Mouse (Mus musculus) embryonic fibroblast, embryonic 13.5 days (primary cell): ENCODE results near the gene Zscan20.

Source experiments
- CTCF ChIP-seq: IDR thresholded peaks from 2 replicates; pipeline ENCODE4 v1.5.1; 2011; ENCODE audit warnings: mild to moderate bottlenecking, control low read depth, low read length, moderate library complexity, borderline replicate concordance; ENCODE audit not compliant: insufficient read depth
- POLR2A ChIP-seq: IDR thresholded peaks from 2 replicates; pipeline ENCODE4 v1.6.1; 2011; ENCODE audit warnings: low read depth, mild to moderate bottlenecking, control low read depth, low read length, moderate library complexity

GRCm38 (mm10) chr4:128617363-128618120, 7.6 kb upstream of the Zscan20 start:
- TF ChIP-seq CTCF (no peak), POLR2A (no peak)
